Mouse (Mus musculus): ENCODE data around the gene Cars2.
"Not testable (repeated sequence)": the region's sequence is repeated elsewhere in the genome, so short reads cannot be mapped to it uniquely, and the experiment has no call there.

Gene Cars2

GRCm38 (mm10) chr8:11555720-11556591 is 5.4 kb upstream of the Cars2 start:
- peak; percentile 100 for DNase-seq

GRCm38 (mm10) chr8:11554799-11555719 is 4.5 kb upstream of the Cars2 start, which contains the start of gene Ing1:
TSS of gene Ing1 (plus strand) at chr8:11555571.
- peak; percentile 97 for DNase-seq

GRCm38 (mm10) chr8:11552390-11552789 is 1.8 kb upstream of the Cars2 start:
- no peak for DNase-seq

DNA sequence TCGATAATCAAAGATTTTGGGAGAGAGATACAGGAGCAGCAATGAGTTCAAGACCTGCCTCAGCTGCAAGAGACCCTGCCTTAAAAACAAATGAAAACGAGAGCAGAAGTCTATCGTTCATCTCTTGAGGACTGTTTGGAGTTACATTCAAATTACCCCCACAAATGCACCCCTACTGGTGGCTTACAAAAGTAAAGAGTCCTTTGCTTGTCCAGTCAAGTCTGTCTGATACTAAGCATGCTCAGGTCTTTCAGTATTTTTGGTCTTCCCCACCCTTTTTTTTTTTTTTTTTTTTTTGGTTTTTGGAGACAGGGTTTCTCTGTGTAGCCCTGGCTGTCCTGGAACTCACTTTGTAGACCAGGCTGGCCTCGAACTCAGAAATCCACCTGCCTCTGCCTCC is 914 bp upstream of the Cars2 start:
- DNase-seq: not testable (repeated sequence)

- peak; percentile 52 for DNase-seq
Measured at GRCm38 (mm10) chr8:11549706-11550105, 877 bp downstream of the Cars2 start.

GRCm38 (mm10) chr8:11547063-11547462 is 3.5 kb downstream of the Cars2 start:
- DNase-seq: no peak

DNA sequence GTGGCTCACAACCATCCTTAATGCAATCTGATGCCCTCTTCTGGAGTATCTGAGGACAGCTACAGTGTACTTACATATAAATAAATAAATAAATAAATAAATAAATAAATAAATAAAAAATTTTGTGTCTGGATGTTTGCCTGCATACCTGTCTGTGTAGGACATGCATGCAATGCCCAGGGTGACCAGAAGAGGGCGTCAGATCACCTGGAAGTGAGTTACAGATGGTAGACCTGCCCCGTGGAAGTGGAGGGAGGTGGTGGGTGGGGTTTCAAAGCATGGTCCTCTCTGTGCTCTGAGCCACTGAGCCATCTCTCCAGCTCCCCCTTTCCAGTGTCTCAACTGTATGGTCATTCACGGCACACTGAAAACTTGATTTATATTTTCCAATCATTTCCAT is 6.2 kb downstream of the Cars2 start:
- peak; percentile 79 for DNase-seq

- no peak for DNase-seq
Measured at GRCm38 (mm10) chr8:11542866-11543265, 7.7 kb downstream of the Cars2 start.

GRCm38 (mm10) chr8:11542031-11542430 is 8.6 kb downstream of the Cars2 start:
- peak; percentile 44 for DNase-seq

DNA sequence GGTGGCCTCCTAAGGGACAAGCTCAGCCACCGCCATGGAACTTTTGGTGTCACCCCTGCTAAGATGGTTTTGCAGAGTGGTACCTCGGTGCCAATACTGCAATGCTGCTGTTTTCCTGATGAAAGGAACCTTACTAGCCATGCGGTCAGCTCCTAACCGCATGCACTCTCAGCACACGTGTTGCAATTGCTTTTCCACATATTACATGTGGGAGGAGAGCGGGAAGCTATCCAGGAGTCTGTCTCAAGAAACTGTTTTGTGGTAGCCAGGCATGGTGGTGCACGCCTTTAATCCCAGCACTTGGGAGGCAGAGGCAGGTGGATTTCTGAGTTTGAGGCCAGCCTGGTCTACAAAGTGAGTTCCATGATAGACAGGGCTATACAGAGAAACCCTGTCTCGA is 10.4 kb downstream of the Cars2 start:
- no peak for DNase-seq

- no peak for DNase-seq
Measured at GRCm38 (mm10) chr8:11539049-11539448, 11.5 kb downstream of the Cars2 start.

DNA sequence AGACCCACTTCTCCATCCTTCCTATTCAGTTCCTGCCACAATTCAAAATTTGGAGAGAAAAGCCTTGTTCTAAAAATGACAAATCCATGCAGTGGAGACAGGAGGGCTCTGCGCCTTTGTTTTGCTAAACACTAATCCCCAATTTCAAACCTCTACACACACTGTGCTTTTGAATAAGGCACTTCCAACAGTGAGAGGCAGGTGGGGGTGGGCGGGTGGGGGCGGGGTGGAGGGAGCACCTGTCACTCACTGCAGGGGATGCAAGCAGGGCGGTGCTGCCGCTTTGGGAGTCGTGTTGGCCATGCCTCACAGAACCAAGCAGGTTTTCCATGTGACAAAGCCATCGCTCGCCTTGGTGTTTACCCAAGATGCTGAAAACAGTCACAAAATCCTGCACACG is 16.1 kb downstream of the Cars2 start:
- DNase-seq: no peak

DNA sequence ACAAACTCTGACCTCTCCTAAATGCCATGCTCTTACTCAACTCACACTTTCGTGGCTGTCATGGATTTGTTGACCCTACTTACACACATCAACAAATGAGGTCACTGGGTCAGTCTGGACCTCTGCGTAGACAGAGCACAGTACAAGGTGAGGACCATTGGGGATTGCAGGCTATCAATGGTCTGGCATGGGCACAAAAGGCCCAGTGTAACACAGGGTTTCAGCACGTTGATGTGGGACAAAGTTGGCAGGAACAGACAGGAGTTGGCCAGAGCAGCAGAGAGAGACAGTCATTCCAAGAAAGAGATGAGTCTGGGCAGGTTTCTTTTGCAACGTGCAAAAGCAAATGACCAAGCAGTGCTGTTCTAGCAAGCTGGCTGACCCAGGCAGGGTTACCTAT is 19.7 kb downstream of the Cars2 start:
- no peak for DNase-seq

GRCm38 (mm10) chr8:11530155-11530770 is 20.3 kb downstream of the Cars2 start:
- DNase-seq: no peak

DNA sequence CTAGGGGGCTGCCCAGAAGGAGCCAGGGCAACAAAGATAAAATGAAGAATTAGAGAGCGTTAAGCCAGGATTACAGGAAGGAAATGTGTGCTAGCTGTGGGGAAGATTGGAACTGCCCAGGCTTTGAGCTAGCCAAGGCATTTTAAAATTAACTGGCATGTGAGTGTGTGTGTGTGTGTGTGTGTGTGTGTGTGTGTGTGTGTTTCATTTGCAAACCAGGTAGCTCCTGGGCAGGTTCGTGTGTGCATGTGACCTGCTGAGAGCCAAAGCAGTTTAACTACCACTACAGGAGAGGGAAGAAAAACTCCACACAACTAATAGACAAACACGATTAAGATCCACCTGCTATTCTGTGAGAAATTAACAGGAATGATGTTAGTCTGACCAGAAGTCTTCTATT is 27.3 kb downstream of the Cars2 start:
- peak; percentile 48 for DNase-seq

DNA sequence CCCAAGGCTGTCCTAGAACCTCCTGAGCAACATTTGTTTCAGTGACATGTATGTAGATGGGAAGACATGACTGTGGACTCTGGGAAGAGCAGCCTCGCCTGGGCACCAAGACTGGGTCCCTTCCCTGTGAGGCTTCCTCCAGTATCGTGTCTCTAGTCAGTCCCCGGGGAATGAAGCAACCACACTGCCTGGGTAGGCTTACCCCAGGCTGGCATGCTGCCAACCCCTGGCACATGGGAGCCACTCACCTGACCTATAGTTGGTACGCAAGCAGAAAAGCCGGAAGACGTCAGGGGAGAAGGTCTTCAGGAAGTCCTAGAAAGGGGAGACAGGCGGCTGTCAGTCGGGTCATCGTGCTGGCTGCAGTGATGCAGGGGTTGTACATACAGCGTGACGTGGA is 31.9 kb downstream of the Cars2 start:
- no peak for DNase-seq

- DNase-seq: no peak
Measured at GRCm38 (mm10) chr8:11518056-11518396, 32.6 kb downstream of the Cars2 start.

GRCm38 (mm10) chr8:11517366-11518055 is 33.1 kb downstream of the Cars2 start:
- DNase-seq: no peak

DNA sequence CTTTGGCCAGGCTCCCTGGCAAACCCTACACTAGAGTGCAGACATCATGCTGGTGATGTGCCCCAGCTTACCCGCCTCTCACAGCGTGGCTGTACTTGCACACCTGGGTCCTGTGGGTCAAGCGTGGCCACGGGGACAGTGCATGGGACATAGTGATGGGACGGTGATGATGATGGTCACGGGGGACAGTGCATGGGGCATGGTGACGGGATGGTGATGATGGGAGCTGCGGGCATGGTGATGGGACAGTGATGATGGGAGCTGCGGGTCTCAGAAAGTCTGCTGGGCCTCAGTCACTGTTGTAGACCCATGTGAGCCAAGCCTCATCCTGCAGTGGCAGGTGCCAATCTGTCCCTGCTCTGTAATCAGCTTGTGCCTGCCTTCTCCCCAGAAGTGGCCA is 34.3 kb downstream of the Cars2 start:
- DNase-seq: no peak

- no peak for DNase-seq
Measured at GRCm38 (mm10) chr8:11513247-11513646, 37.3 kb downstream of the Cars2 start.

DNA sequence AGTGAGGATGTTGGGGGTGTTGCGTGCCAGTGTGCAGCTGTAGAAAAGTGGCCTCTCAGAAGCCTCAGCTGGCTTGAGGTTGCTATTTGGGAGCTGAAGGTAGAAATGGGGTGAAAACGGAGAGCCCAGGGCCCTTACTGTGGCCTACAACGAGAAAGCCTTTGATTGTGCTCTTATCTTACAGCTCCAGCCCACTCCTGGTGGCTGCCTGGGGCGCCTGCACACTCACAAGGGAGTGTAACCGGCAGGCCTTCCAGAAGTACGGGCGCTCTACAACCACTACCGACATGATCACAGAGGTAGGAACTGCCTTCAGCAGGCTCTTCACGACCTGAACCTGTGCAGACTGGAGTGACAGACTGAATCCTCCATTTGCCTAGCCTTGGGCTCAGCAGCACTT is 37.9 kb downstream of the Cars2 start:
- DNase-seq: no peak

GRCm38 (mm10) chr8:11510971-11511370 is 39.6 kb downstream of the Cars2 start:
- DNase-seq: no peak

GRCm38 (mm10) chr8:11508880-11509279 is 41.7 kb downstream of the Cars2 start:
- DNase-seq: no peak

All from kidney, adult 9 months (tissue).